Mouse (Mus musculus): ENCODE measurements at regions not wholly inside any gene's neighbourhood (a gene's known extent, or its start where the extent isn't known, plus 50 kb on each side); places are given as distances from the start of the nearest gene placed in this dataset.

DNA sequence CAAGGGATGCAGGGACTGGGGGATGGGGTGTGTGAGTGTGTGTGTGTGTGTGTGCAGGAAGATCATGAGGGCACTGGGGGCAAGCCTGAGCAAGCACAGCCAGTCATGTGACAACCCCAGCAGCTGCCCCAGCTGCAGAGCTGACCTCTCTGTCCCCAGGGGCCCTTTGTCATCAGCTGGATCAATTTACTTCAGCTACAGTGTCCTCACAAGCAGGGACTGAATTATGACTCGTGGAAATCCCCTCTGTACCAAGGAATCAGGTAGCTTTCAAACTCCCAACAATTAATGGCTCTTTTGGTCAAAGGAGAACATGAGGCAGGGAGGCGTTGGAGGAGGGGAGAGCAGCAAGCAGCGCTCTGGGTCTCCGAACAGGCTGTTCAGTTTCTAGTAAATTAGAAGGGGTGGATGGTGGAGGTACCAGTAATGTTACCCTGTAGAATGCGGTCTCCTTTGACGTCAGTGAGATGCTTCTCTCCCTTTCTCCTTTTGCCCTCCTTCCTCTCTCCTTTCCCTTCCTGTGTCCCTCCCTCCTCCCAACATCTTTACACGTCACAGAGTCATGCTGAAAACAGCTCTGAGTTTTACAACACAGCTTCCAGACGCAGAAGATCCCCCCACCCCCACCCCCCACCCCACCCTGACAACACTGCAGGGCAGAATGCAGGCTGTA, 106.5 kb downstream of the Tomm20 start:
- H3K9me3 ChIP-seq, result no peaks in the 10 kb centered on the region
- peak overlapping the region; percentile 42 for H3K4me2 ChIP-seq (replicated peaks)
- ATAC-seq (ENCODE audit: low FRiP score, low read depth), result peak; percentile 79
- H3K27me3 ChIP-seq, result no peaks in the 10 kb centered on the region
- H3K4me3 ChIP-seq, result no peak overlapping the region
- peaks cover 21% of the 10 kb centered on the region for H3K4me1 ChIP-seq
- H3K9ac ChIP-seq (replicated peaks), result 0 out of 2 replicates have a peak overlapping the region, but pooled peaks have one; percentile 2
- no peaks in the 10 kb centered on the region for H3K36me3 ChIP-seq
- 9% methylated on average over 8 of the region's 8 CpGs for WGBS
- peak overlapping the region; percentile 91 for H3K27ac ChIP-seq (replicated peaks)

GRCm38 (mm10) chr8:126838228-126838627, 107.4 kb downstream of the Tomm20 start:
- Histone ChIP-seq H3K4me1 (peaks cover 27% of the 10 kb centered on the region), H3K36me3 (no peaks in the 10 kb centered on the region), H3K4me2 (replicated peaks) (no peak overlapping the region), H3K9ac (replicated peaks) (no peak overlapping the region), H3K9me3 (no peaks in the 10 kb centered on the region), H3K4me3 (no peak overlapping the region), H3K27ac (replicated peaks) (peak overlapping the region; percentile 91), H3K27me3 (no peaks in the 10 kb centered on the region)
- 84% methylated on average over 7 of the region's 7 CpGs for WGBS
- no peak for ATAC-seq (ENCODE audit: low FRiP score, low read depth)

DNA sequence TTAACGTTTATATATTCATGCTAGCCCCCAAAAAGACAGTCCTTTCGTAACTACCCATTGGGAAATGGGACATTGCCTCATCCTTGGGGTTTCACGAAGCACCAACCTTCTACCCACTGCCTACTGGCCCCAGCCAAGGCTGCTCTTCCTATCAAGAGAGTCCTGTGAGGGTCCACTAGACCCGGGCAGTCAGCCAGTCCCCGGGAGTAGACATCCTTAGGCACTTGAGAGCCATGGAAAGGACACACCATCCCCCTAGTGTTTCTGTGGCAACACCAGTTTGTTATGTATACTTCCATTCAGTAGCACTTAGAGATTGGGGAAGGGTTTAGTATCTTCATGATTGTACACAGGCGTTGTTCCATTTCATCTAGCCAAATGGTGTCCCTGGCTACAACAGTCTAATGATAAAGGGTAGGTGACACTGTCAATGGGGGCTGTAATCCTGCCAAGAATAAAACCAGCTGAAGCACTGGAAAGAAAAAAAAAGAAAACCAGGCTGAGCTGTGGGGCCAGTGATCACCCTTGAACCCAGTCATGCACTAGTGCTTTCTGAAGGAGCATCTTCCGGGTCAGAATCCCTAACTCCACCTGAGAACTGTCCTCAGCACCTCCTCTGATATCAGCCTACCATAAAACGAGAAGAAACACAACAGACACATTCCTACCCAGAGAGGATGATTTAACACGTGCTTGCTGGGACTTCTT, 108.2 kb downstream of the Tomm20 start:
- no peak overlapping the region for H3K4me3 ChIP-seq
- no peaks in the 10 kb centered on the region for H3K36me3 ChIP-seq
- peaks cover 35% of the 10 kb centered on the region for H3K4me1 ChIP-seq
- no peaks in the 10 kb centered on the region for H3K9me3 ChIP-seq
- ATAC-seq (ENCODE audit: low FRiP score, low read depth), result no peak
- no peaks in the 10 kb centered on the region for H3K27me3 ChIP-seq
- 87% methylated on average over 9 of the region's 9 CpGs for WGBS
- no peak overlapping the region for H3K4me2 ChIP-seq (replicated peaks)
- H3K27ac ChIP-seq (replicated peaks), result no peak overlapping the region
- H3K9ac ChIP-seq (replicated peaks), result no peak overlapping the region

DNA sequence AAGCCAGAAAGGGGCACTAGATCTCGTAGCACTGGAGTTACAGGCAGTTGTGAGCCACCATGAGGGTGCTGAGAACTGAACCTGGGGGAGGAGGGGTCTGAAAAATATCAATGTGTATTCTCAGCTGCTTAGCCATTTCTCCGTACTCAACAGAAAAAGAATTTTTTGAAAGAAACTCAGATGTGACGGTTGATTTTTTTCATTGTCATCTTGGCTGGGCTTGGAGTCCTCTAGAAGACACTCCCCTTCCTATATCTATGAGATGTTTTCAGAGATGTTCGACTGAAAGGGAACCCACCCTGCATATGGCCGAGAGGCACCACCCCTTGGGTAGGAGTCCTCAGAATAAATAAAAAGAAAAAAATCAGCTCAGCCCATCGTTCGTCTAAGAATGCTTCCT, 110.1 kb downstream of the Tomm20 start:
- no peaks in the 10 kb centered on the region for H3K36me3 ChIP-seq
- H3K9me3 ChIP-seq, result no peaks in the 10 kb centered on the region
- no peak overlapping the region for H3K9ac ChIP-seq (replicated peaks)
- H3K4me1 ChIP-seq, result peaks cover 36% of the 10 kb centered on the region
- 89% methylated on average over 7 of the region's 7 CpGs for WGBS
- H3K27ac ChIP-seq (replicated peaks), result no peak overlapping the region
- H3K4me2 ChIP-seq (replicated peaks), result no peak overlapping the region
- no peak overlapping the region for H3K4me3 ChIP-seq
- H3K27me3 ChIP-seq, result no peaks in the 10 kb centered on the region
- no peak for ATAC-seq (ENCODE audit: low FRiP score, low read depth)

GRCm38 (mm10) chr8:126833471-126834453, 111.9 kb downstream of the Tomm20 start:
- Histone ChIP-seq H3K27me3 (no peaks in the 10 kb centered on the region), H3K4me1 (peaks cover 27% of the 10 kb centered on the region), H3K9ac (replicated peaks) (no peak overlapping the region), H3K4me2 (replicated peaks) (no peak overlapping the region), H3K9me3 (no peaks in the 10 kb centered on the region), H3K27ac (replicated peaks) (peak overlapping the region; percentile 30), H3K36me3 (no peaks in the 10 kb centered on the region), H3K4me3 (no peak overlapping the region)
- no peak for ATAC-seq (ENCODE audit: low FRiP score, low read depth)
- WGBS, result 64% methylated on average over 19 of the region's 19 CpGs

GRCm38 (mm10) chr8:126833006-126833405, 112.6 kb downstream of the Tomm20 start:
- H3K4me3 ChIP-seq, result no peak overlapping the region
- H3K27ac ChIP-seq (replicated peaks), result peak overlapping the region; percentile 30
- peaks cover 20% of the 10 kb centered on the region for H3K4me1 ChIP-seq
- H3K36me3 ChIP-seq, result no peaks in the 10 kb centered on the region
- no peaks in the 10 kb centered on the region for H3K9me3 ChIP-seq
- no peak overlapping the region for H3K4me2 ChIP-seq (replicated peaks)
- H3K27me3 ChIP-seq, result no peaks in the 10 kb centered on the region
- WGBS, result 43% methylated on average over 5 of the region's 5 CpGs
- H3K9ac ChIP-seq (replicated peaks), result 0 out of 2 replicates have a peak overlapping the region, but pooled peaks have one; percentile 15
- no peak for ATAC-seq (ENCODE audit: low FRiP score, low read depth)

DNA sequence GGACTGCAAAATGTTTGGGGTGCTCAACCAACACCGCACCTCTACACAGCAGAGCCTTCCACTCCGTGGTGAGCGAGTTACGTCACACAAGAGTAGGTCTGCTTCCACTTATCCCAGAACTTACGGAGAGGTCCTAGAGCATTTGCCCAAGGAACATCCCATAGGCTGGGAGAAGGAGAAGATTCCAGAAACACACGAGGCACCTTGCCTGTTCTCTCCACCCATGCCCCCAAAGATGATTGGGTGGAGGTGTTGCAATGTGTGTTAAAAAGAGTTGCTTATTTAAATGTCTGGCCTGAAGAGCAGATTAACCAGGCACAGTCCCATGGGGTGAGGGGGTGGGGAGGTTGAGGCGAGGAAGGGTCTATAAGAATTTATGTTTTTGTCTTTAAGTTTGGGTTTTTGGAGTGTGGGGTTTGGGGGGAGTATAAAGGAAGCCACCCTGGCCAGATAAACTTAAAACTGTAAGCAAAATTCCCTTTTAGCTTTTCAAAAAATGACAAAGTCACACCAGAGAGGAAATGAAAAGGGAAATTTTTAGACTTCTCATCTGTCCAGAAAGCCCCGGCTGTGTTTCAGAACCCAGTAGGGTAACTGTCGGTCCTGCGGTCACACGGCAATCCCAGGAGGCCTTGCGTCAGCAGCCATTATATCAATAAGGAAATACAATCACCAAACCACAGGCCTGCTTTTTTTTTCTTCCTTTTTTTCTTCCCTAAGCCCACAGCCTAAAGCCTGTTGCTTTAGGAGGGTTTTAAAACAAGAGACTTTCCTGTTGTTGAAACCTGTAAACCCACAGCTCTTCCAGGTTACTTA, 113.3 kb downstream of the Tomm20 start:
- no peak overlapping the region for H3K4me2 ChIP-seq (replicated peaks)
- no peaks in the 10 kb centered on the region for H3K27me3 ChIP-seq
- no peaks in the 10 kb centered on the region for H3K9me3 ChIP-seq
- WGBS, result 76% methylated on average over 12 of the region's 12 CpGs
- H3K9ac ChIP-seq (replicated peaks), result 0 out of 2 replicates have a peak overlapping the region, but pooled peaks have one; percentile 15
- H3K27ac ChIP-seq (replicated peaks), result 0 out of 2 replicates have a peak overlapping the region, but pooled peaks have one; percentile 30
- no peak for ATAC-seq (ENCODE audit: low FRiP score, low read depth)
- peaks cover 21% of the 10 kb centered on the region for H3K4me1 ChIP-seq
- no peak overlapping the region for H3K4me3 ChIP-seq
- no peaks in the 10 kb centered on the region for H3K36me3 ChIP-seq

- Histone ChIP-seq H3K4me3 (no peak overlapping the region), H3K36me3 (no peaks in the 10 kb centered on the region), H3K9ac (replicated peaks) (no peak overlapping the region), H3K27ac (replicated peaks) (no peak overlapping the region), H3K4me2 (replicated peaks) (no peak overlapping the region), H3K4me1 (peaks cover 30% of the 10 kb centered on the region), H3K27me3 (no peaks in the 10 kb centered on the region), H3K9me3 (no peaks in the 10 kb centered on the region)
- no peak for ATAC-seq (ENCODE audit: low FRiP score, low read depth)
- 89% methylated on average over 16 of the region's 16 CpGs for WGBS
These were observed 114.1 kb downstream of the Tomm20 start for GRCm38 (mm10) chr8:126831312-126832162.

DNA sequence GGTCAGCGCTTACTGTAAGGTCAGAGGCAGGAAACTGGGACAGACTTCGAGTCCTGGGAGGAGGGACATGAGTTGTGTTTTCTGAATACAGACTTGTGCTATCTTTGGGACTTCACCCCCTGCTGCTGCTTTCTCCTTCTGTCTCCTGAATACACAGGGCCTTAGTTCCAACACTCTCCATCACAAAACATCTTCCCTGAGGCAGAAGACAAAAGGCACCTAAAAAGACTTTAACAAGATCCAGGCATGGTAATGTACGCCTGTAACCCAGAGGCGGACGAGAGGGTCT, 115.5 kb downstream of the Tomm20 start:
- Histone ChIP-seq H3K27ac (replicated peaks) (no peak overlapping the region), H3K27me3 (no peaks in the 10 kb centered on the region), H3K9me3 (no peaks in the 10 kb centered on the region), H3K9ac (replicated peaks) (no peak overlapping the region), H3K4me1 (peaks cover 43% of the 10 kb centered on the region), H3K4me3 (no peak overlapping the region), H3K4me2 (replicated peaks) (no peak overlapping the region), H3K36me3 (no peaks in the 10 kb centered on the region)
- no peak for ATAC-seq (ENCODE audit: low FRiP score, low read depth)
- WGBS, result 62% methylated on average over 5 of the region's 5 CpGs

- no peak overlapping the region for H3K4me3 ChIP-seq
- ATAC-seq (ENCODE audit: low FRiP score, low read depth), result no peak
- no peak overlapping the region for H3K9ac ChIP-seq (replicated peaks)
- 81% methylated on average over 17 of the region's 17 CpGs for WGBS
- H3K27me3 ChIP-seq, result no peaks in the 10 kb centered on the region
- no peaks in the 10 kb centered on the region for H3K9me3 ChIP-seq
- H3K4me2 ChIP-seq (replicated peaks), result no peak overlapping the region
- H3K4me1 ChIP-seq, result peaks cover 45% of the 10 kb centered on the region
- no peak overlapping the region for H3K27ac ChIP-seq (replicated peaks)
- H3K36me3 ChIP-seq, result no peaks in the 10 kb centered on the region
These were observed 116.0 kb downstream of the Tomm20 start for GRCm38 (mm10) chr8:126829376-126830241.
